Mouse (Mus musculus) C2C12 (cell line): ENCODE results near the gene Ccl5.

Experiments used
- CEBPB ChIP-seq: IDR thresholded peaks from one replicate; pipeline ENCODE4 v1.6.1; 2011; ENCODE audit warnings: low read depth, mild to moderate bottlenecking, control low read depth, moderate library complexity
- CTCF ChIP-seq: IDR thresholded peaks from one replicate; pipeline ENCODE4 v1.5.1; 2011; ENCODE audit not compliant: control insufficient read depth, insufficient read depth, insufficient read length
- MAX ChIP-seq: IDR thresholded peaks from one replicate; pipeline ENCODE4 v1.6.1; 2011; ENCODE audit warnings: mild to moderate bottlenecking, control low read depth
- MYOD1 ChIP-seq: IDR thresholded peaks from one replicate; pipeline ENCODE4 v1.6.1; 2011; ENCODE audit warnings: low read depth; ENCODE audit not compliant: control insufficient read depth, insufficient read length
- USF1 ChIP-seq: IDR thresholded peaks from one replicate; pipeline ENCODE4 v1.6.1; 2011; ENCODE audit warnings: low read depth, mild to moderate bottlenecking, control low read depth, moderate library complexity

DNA sequence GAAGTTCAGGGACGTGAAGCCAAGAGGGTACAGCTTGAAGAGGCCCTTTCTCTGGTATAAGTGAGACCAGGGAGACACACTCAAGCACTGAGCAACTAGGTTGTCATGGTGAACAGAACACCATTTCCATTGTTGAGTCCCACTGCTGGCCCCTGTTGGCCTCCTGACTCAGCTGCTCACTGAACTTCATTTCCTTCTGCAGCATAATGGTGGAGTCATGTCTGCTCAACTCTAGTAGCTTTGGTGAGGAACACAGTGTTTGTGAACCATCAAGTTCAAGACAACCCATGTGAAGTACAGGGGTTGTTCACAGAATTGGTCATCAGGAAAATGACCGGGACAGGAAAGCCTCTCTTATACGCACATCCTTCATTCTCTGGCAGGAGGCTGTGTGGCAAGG, 8.2 kb downstream of the Ccl5 start, which contains the start of gene Heatr9:
- TF ChIP-seq CTCF (no peak), USF1 (no peak), MAX (no peak), CEBPB (no peak), MYOD1 (no peak)
